Mouse (Mus musculus) MEL (cell line): ENCODE data around the gene Brat1. TPM values are rescaled to one million over a fixed set of nuclear protein-coding genes. Genes with fewer than 3 reads are reported as not detected.

Source experiments
- DNase-seq: peaks from one replicate; pipeline ENCODE4 v3.0.0; 2011; ENCODE audit warnings: low read depth, low spot score
- H3K27ac ChIP-seq: 2 replicates; pipeline ENCODE4 v1.5.1; 2012; ENCODE audit warnings: low read depth, mild to moderate bottlenecking, control low read depth, low read length, moderate library complexity; ENCODE audit not compliant: control insufficient read depth
- H3K27me3 ChIP-seq, 2 experiments: fragments of 150-350 bp in 1 of 2; sonication (generic) in 1 of 2; 2 replicates each; pipeline ENCODE4 v1.6.1; 2012; ENCODE audit warnings: low read length in 2 of 2, mild to moderate bottlenecking in 2 of 2, improper control_type of control experiment in 1 of 2, moderate library complexity in 1 of 2; ENCODE audit not compliant: insufficient read depth in 2 of 2, control insufficient read depth in 1 of 2
- H3K36me3 ChIP-seq, 2 experiments: 2 replicates each; pipeline ENCODE4 v1.6.1; 2012 to 2014; ENCODE audit warnings: low read length in 2 of 2, improper control_type of control experiment in 1 of 2, inconsistent platforms in 1 of 2, mild to moderate bottlenecking in 1 of 2; ENCODE audit not compliant: insufficient read depth in 2 of 2, control insufficient read depth in 1 of 2
- H3K4me1 ChIP-seq, 2 experiments: fragments of 150-350 bp in 1 of 2; sonication (generic) in 1 of 2; 2 replicates each; pipeline ENCODE4 v1.6.1; 2012; ENCODE audit warnings: low read length in 2 of 2, improper control_type of control experiment in 1 of 2, mild to moderate bottlenecking in 1 of 2; ENCODE audit not compliant: insufficient read depth in 2 of 2, control insufficient read depth in 1 of 2
- H3K4me3 ChIP-seq, 2 experiments: fragments of 150-350 bp in 1 of 2; sonication (generic) in 1 of 2; 2 replicates each; pipeline ENCODE4 v1.5.1; 2012; ENCODE audit warnings: low read depth in 2 of 2, low read length in 2 of 2, mild to moderate bottlenecking in 2 of 2, moderate library complexity in 2 of 2, control low read depth in 1 of 2, improper control_type of control experiment in 1 of 2; ENCODE audit not compliant: control insufficient read depth in 1 of 2, insufficient read depth in 1 of 2
- H3K79me2 ChIP-seq: 2 replicates; pipeline ENCODE4 v1.6.1; 2012; ENCODE audit warnings: mild to moderate bottlenecking, low read length, moderate library complexity; ENCODE audit not compliant: control insufficient read depth, poor library complexity, insufficient read depth
- H3K9ac ChIP-seq: 2 replicates; pipeline ENCODE4 v1.6.1; 2012; ENCODE audit warnings: low read depth, mild to moderate bottlenecking, control low read depth, low read length, moderate library complexity; ENCODE audit not compliant: control insufficient read depth, poor library complexity, severe bottlenecking
- H3K9me3 ChIP-seq: fragments of 150-350 bp; sonication (generic); replicated peaks from 2 replicates; pipeline ENCODE4 v1.6.1; 2012; ENCODE audit warnings: mild to moderate bottlenecking, low read length, improper control_type of control experiment, moderate library complexity; ENCODE audit not compliant: insufficient read depth
- BHLHE40 ChIP-seq: IDR thresholded peaks from 2 replicates; pipeline ENCODE4 v1.6.1; 2012; ENCODE audit warnings: low read depth, mild to moderate bottlenecking, inconsistent platforms, low read length, improper control_type of control experiment, borderline replicate concordance
- CHD1 ChIP-seq: IDR thresholded peaks from 2 replicates; pipeline ENCODE4 v1.6.1; 2012; ENCODE audit warnings: low read depth, mild to moderate bottlenecking, inconsistent platforms, low read length, improper control_type of control experiment
- CHD2 ChIP-seq: IDR thresholded peaks from 2 replicates; pipeline ENCODE4 v1.6.1; 2011; ENCODE audit warnings: low read length, improper control_type of control experiment
- E2F4 ChIP-seq: IDR thresholded peaks from 2 replicates; pipeline ENCODE4 v1.6.1; 2011; ENCODE audit warnings: low read depth, low read length, improper control_type of control experiment, borderline replicate concordance
- ELF1 ChIP-seq: IDR thresholded peaks from 2 replicates; pipeline ENCODE4 v1.6.1; 2014; ENCODE audit warnings: low read depth, mild to moderate bottlenecking, inconsistent platforms, low read length, improper control_type of control experiment, moderate library complexity
- ETS1 ChIP-seq: IDR thresholded peaks from 2 replicates; pipeline ENCODE4 v1.6.1; 2012; ENCODE audit warnings: low read depth, mild to moderate bottlenecking, inconsistent platforms, low read length, improper control_type of control experiment, moderate library complexity
- GABPA ChIP-seq: IDR thresholded peaks from 2 replicates; pipeline ENCODE4 v1.6.1; 2012; ENCODE audit warnings: low read depth, mild to moderate bottlenecking, inconsistent platforms, low read length, improper control_type of control experiment, moderate library complexity
- GATA1 ChIP-seq: IDR thresholded peaks from 2 replicates; pipeline ENCODE4 v1.6.1; 2011; ENCODE audit warnings: low read depth, low read length, improper control_type of control experiment
- KAT2A ChIP-seq: conservative IDR thresholded peaks from 2 replicates; pipeline ENCODE4 v1.6.1; 2012; ENCODE audit warnings: low read depth, low read length, improper control_type of control experiment, inconsistent platforms
- MAFK ChIP-seq: IDR thresholded peaks from 2 replicates; pipeline ENCODE4 v1.6.1; 2011; ENCODE audit warnings: low read depth, mild to moderate bottlenecking, low read length, improper control_type of control experiment, borderline replicate concordance
- MAX ChIP-seq: IDR thresholded peaks from 2 replicates; pipeline ENCODE4 v1.6.1; 2011; ENCODE audit warnings: low read length, improper control_type of control experiment
- MAZ ChIP-seq: IDR thresholded peaks from 2 replicates; pipeline ENCODE4 v1.6.1; 2012; ENCODE audit warnings: low read depth, mild to moderate bottlenecking, inconsistent platforms, low read length, improper control_type of control experiment
- MEF2A ChIP-seq: IDR thresholded peaks from 2 replicates; pipeline ENCODE4 v1.6.1; 2014; ENCODE audit warnings: low read depth, mild to moderate bottlenecking, inconsistent platforms, low read length, improper control_type of control experiment; ENCODE audit not compliant: poor library complexity, insufficient replicate concordance, severe bottlenecking; ENCODE audit errors: extremely low read depth
- MXI1 ChIP-seq: IDR thresholded peaks from 2 replicates; pipeline ENCODE4 v1.6.1; 2011; ENCODE audit warnings: mild to moderate bottlenecking, low read depth, low read length, improper control_type of control experiment
- MYB ChIP-seq: IDR thresholded peaks from 2 replicates; pipeline ENCODE4 v1.6.1; 2011; ENCODE audit warnings: mild to moderate bottlenecking, low read depth, low read length, improper control_type of control experiment
- MYC ChIP-seq: IDR thresholded peaks from 2 replicates; pipeline ENCODE4 v1.6.1; 2011; ENCODE audit warnings: low read depth, mild to moderate bottlenecking, low read length, improper control_type of control experiment, moderate library complexity
- POLR2A ChIP-seq, 2 experiments: IDR thresholded peaks; 2 replicates each; pipeline ENCODE4 v1.6.1; 2011 to 2012; ENCODE audit warnings: low read length in 2 of 2, mild to moderate bottlenecking in 2 of 2, control low read depth in 1 of 2, improper control_type of control experiment in 1 of 2, low read depth in 1 of 2, moderate library complexity in 1 of 2; ENCODE audit not compliant: control insufficient read depth in 1 of 2, insufficient read depth in 1 of 2, poor library complexity in 1 of 2
- RCOR1 ChIP-seq: IDR thresholded peaks from 2 replicates; pipeline ENCODE4 v1.6.1; 2012; ENCODE audit warnings: low read depth, mild to moderate bottlenecking, inconsistent platforms, low read length, improper control_type of control experiment
- TAL1 ChIP-seq: IDR thresholded peaks from 2 replicates; pipeline ENCODE4 v1.6.1; 2012; ENCODE audit warnings: mild to moderate bottlenecking, inconsistent platforms, low read length, moderate library complexity, mixed read lengths
- TBP ChIP-seq: IDR thresholded peaks from 2 replicates; pipeline ENCODE4 v1.8.0; 2011; ENCODE audit warnings: low read depth, low read length, improper control_type of control experiment
- TCF12 ChIP-seq: IDR thresholded peaks from 2 replicates; pipeline ENCODE4 v1.6.1; 2014; ENCODE audit warnings: low read depth, mild to moderate bottlenecking, inconsistent platforms, low read length, improper control_type of control experiment, moderate library complexity
- USF1 ChIP-seq: IDR thresholded peaks from 2 replicates; pipeline ENCODE4 v1.6.1; 2014; ENCODE audit warnings: low read depth, mild to moderate bottlenecking, inconsistent platforms, low read length, improper control_type of control experiment, moderate library complexity
- USF2 ChIP-seq, 2 experiments: IDR thresholded peaks; 2 replicates each; pipeline ENCODE4 v1.6.1; 2011 to 2012; ENCODE audit warnings: improper control_type of control experiment in 2 of 2, low read length in 2 of 2, borderline replicate concordance in 1 of 2, inconsistent platforms in 1 of 2, low read depth in 1 of 2, mild to moderate bottlenecking in 1 of 2; ENCODE audit not compliant: insufficient read depth in 1 of 2
- ZC3H11A ChIP-seq: IDR thresholded peaks from 2 replicates; pipeline ENCODE4 v1.6.1; 2012; ENCODE audit warnings: low read depth, mild to moderate bottlenecking, inconsistent platforms, low read length, improper control_type of control experiment
- ZKSCAN1 ChIP-seq: IDR thresholded peaks from 2 replicates; pipeline ENCODE4 v1.6.1; 2012; ENCODE audit warnings: low read depth, mild to moderate bottlenecking, inconsistent platforms, low read length, improper control_type of control experiment, moderate library complexity
- ZNF384 ChIP-seq: IDR thresholded peaks from 2 replicates; pipeline ENCODE4 v1.6.1; 2012; ENCODE audit warnings: low read depth, mild to moderate bottlenecking, inconsistent platforms, low read length, improper control_type of control experiment
- polyA plus RNA-seq, 2 experiments: library from polyadenylated mRNA; stranded (reverse) in 1 of 2; unstranded in 1 of 2; fragments of >175 nt in 1 of 2; fragments of >200 nt in 1 of 2; gene quantifications; 2 replicates each; pipeline versions ENCODE4 v1.2.1 to v1.2.4; 2012; ENCODE audit warnings: low replicate concordance in 2 of 2, low read depth in 1 of 2; ENCODE audit not compliant: insufficient read length in 2 of 2, insufficient read depth in 1 of 2, missing spikeins in 1 of 2
- total RNA-seq: library from RNA; depleted of rRNA; stranded (reverse); fragments of 300-350 nt; gene quantifications from 2 replicates; pipeline ENCODE4 v1.2.3, GENCODE M21; 2012

Brat1 gene
- total and polyA plus RNA-seq, 3 experiments, result 13.7 to 14.2 TPM; not detected in 1

- Histone ChIP-seq H3K36me3 (peaks cover 0 to 3% of the 10 kb centered on the region in 2 experiments; a peak in 1 of 4 replicates), H3K9ac (no peak overlapping the region), H3K27ac (no peak overlapping the region), H3K79me2 (no peaks in the 10 kb centered on the region), H3K27me3 (no peaks in the 10 kb centered on the region), H3K4me3 (no peak overlapping the region), H3K9me3 (no peaks in the 10 kb centered on the region), H3K4me1 (peaks cover 2 to 7% of the 10 kb centered on the region in 2 experiments; a peak in 3 of 4 replicates)
- DNase-seq, result no peak
- TF ChIP-seq ZC3H11A (no peak), KAT2A (no peak), BHLHE40 (no peak), POLR2A (IDR thresholded peaks at IDR 0.05; ENCODE audit: control insufficient read depth in 1 of 2, insufficient read depth in 1 of 2, low read depth in 1 of 2, low read length in 2 of 2, poor library complexity in 1 of 2) (no peak), MXI1 (no peak), CHD2 (no peak), ZNF384 (no peak), CHD1 (no peak), ELF1 (no peak), GABPA (no peak), MAFK (no peak), TCF12 (no peak)
These were observed 30.5 kb downstream of the Brat1 start for GRCm38 (mm10) chr5:140735297-140735696.

- no peak for TF ChIP-seq MAZ
- no peak for TF ChIP-seq USF1
- TF ChIP-seq TBP, result no peak
- TF ChIP-seq ZKSCAN1, result no peak
- TF ChIP-seq POLR2A (IDR thresholded peaks at IDR 0.05; ENCODE audit: control insufficient read depth in 1 of 2, insufficient read depth in 1 of 2, low read depth in 1 of 2, low read length in 2 of 2, poor library complexity in 1 of 2), result no peak
- TF ChIP-seq USF2 (IDR thresholded peaks at IDR 0.05; ENCODE audit: borderline replicate concordance in 1 of 2, insufficient read depth in 1 of 2, low read depth in 1 of 2, low read length in 2 of 2), result no peak
- TF ChIP-seq GATA1, result no peak
- no peak for TF ChIP-seq MXI1
- no peak for TF ChIP-seq MYC
- no peak for TF ChIP-seq RCOR1
- TF ChIP-seq MYB, result no peak
- no peak for TF ChIP-seq GABPA
- no peak for TF ChIP-seq MEF2A
- TF ChIP-seq E2F4, result no peak
- TF ChIP-seq MAX, result no peak
- no peak for TF ChIP-seq ETS1
- no peak for TF ChIP-seq TAL1
- no peak overlapping the region for H3K9ac ChIP-seq
- no peaks in the 10 kb centered on the region for H3K9me3 ChIP-seq
- no peak overlapping the region for H3K4me3 ChIP-seq
- no peaks in the 10 kb centered on the region for H3K79me2 ChIP-seq
- no peak overlapping the region for H3K27ac ChIP-seq
- H3K4me1 ChIP-seq, result peaks cover 0 to 4% of the 10 kb centered on the region in 2 experiments; a peak in 3 of 4 replicates
- no peaks in the 10 kb centered on the region for H3K27me3 ChIP-seq
- no peaks in the 10 kb centered on the region for H3K36me3 ChIP-seq
- DNase-seq, result no peak
These were observed 31.4 kb downstream of the Brat1 start for GRCm38 (mm10) chr5:140736166-140736565.
